Mouse (Mus musculus) myocyte (in vitro differentiated cells): ENCODE results near the gene Rgs9bp.

Experiments
- MYOG ChIP-seq, 3 experiments: IDR thresholded peaks; one replicate each; pipeline ENCODE4 v1.6.1; 2011; ENCODE audit warnings: control low read depth in 2 of 3, low read depth in 2 of 3, mild to moderate bottlenecking in 2 of 3; ENCODE audit not compliant: insufficient read length in 2 of 3, control insufficient read depth in 1 of 3, insufficient read depth in 1 of 3
- POLR2A ChIP-seq: IDR thresholded peaks from one replicate; pipeline ENCODE4 v1.6.1; 2011; ENCODE audit warnings: low read depth, mild to moderate bottlenecking, control low read depth, moderate library complexity; ENCODE audit not compliant: insufficient read length
- USF1 ChIP-seq: IDR thresholded peaks from one replicate; pipeline ENCODE4 v1.6.1; 2011; ENCODE audit warnings: low read depth, mild to moderate bottlenecking, control low read depth, moderate library complexity

DNA sequence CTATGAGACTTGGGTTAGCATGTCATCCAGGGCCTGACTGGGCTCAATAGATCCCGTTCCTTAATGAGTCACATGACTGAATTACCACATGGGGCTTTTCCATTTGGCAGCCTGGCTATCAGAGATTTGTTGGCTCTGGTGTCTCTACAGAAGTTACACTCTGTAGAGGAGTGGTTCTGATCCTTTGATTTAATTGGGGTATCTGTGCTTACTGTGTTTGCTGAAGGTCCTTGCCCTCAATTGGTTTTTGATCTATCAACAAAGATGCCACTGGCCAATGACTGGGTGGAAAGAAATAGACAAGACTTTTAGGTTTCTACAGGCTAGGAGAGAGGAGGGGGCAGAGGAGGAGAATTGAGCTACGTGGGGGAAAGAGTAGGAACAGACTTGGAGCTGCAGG is 26.7 kb downstream of the Rgs9bp start:
- TF ChIP-seq MYOG (IDR thresholded peaks at IDR 0.05; ENCODE audit: control insufficient read depth in 1 of 3, insufficient read depth in 1 of 3, insufficient read length in 2 of 3, low read depth in 2 of 3): no peak
- TF ChIP-seq USF1: no peak
- TF ChIP-seq POLR2A: no peak
